Mouse (Mus musculus) forebrain, postnatal 0 days (tissue): ENCODE measurements around the gene Nfic. TPM values are rescaled to one million over a fixed set of nuclear protein-coding genes. Genes with fewer than 3 reads are reported as not detected.
A peak's percentile ranks its signal among the peaks of the same experiment; 100 is the strongest.

Experiments used
- ATAC-seq: fragments of 200-750 bp; cut with Nextera tagmentation; 2 replicates; pipeline ENCODE4 v1.8.0; 2017; ENCODE audit warnings: mild to moderate bottlenecking, moderate library complexity
- DNase-seq: peaks from one replicate; pipeline ENCODE4 v3.0.0-alpha.2; 2015
- H3K27ac ChIP-seq: fragments of 300-500 bp; sonication (generic); 2 replicates; pipeline ENCODE4 v1.5.1; 2014; ENCODE audit warnings: low read depth, mild to moderate bottlenecking, antibody characterized with exemption, low read length, moderate library complexity, mixed read lengths
- H3K27me3 ChIP-seq: fragments of 300-500 bp; sonication (generic); 2 replicates; pipeline ENCODE4 v1.6.1; 2014; ENCODE audit warnings: mild to moderate bottlenecking, low read length, mixed read lengths; ENCODE audit not compliant: insufficient read depth
- H3K36me3 ChIP-seq: fragments of 300-500 bp; sonication (generic); 2 replicates; pipeline ENCODE4 v1.6.1; 2014; ENCODE audit warnings: mild to moderate bottlenecking, moderate library complexity; ENCODE audit not compliant: insufficient read depth
- H3K4me1 ChIP-seq: fragments of 300-500 bp; sonication (generic); 2 replicates; pipeline ENCODE4 v1.6.1; 2014; ENCODE audit warnings: antibody characterized with exemption; ENCODE audit not compliant: insufficient read depth
- H3K4me2 ChIP-seq: fragments of 300-500 bp; sonication (generic); 2 replicates; pipeline ENCODE4 v1.6.1; 2014; ENCODE audit warnings: low read depth, mild to moderate bottlenecking, moderate library complexity
- H3K4me3 ChIP-seq: fragments of 300-500 bp; sonication (generic); 2 replicates; pipeline ENCODE4 v1.5.1; 2014; ENCODE audit warnings: low read depth, low read length, mixed read lengths
- H3K9ac ChIP-seq: fragments of 300-500 bp; sonication (generic); 2 replicates; pipeline ENCODE4 v1.6.1; 2014; ENCODE audit warnings: mild to moderate bottlenecking
- H3K9me3 ChIP-seq: fragments of 300-500 bp; sonication (generic); 2 replicates; pipeline ENCODE4 v1.6.1; 2016; ENCODE audit warnings: low read length
- CTCF ChIP-seq: sonication (generic); IDR thresholded peaks from 2 replicates; pipeline ENCODE4 v1.5.1; 2016; ENCODE audit warnings: antibody characterized with exemption, control low read depth, low read depth
- WGBS: fragments of 180-500 bp; shearing (Covaris S2); extraction: QIAGEN DNeasy Blood & Tissue Kit; methylation state at CpG from one replicate; pipeline ENCODE4 v1.1.7; 2014; 5-methylcytosine and 5-hydroxymethylcytosine counted together
- polyA plus RNA-seq: library from polyadenylated mRNA; unstranded; fragments of >200 nt; fragmentation: Nextera tagmentation; extraction: Ambion mirVana; gene quantifications from 2 replicates; pipeline ENCODE4 v1.2.1, GENCODE M21; 2015
- total RNA-seq: library from RNA; depleted of rRNA; stranded (reverse); fragments of >200 nt; gene quantifications from 2 replicates; pipeline ENCODE4 v1.2.3, GENCODE M21; 2014

The Nfic gene
- total and polyA plus RNA-seq, 2 experiments from 2014 or later: 14.5 to 23.1 TPM

DNA sequence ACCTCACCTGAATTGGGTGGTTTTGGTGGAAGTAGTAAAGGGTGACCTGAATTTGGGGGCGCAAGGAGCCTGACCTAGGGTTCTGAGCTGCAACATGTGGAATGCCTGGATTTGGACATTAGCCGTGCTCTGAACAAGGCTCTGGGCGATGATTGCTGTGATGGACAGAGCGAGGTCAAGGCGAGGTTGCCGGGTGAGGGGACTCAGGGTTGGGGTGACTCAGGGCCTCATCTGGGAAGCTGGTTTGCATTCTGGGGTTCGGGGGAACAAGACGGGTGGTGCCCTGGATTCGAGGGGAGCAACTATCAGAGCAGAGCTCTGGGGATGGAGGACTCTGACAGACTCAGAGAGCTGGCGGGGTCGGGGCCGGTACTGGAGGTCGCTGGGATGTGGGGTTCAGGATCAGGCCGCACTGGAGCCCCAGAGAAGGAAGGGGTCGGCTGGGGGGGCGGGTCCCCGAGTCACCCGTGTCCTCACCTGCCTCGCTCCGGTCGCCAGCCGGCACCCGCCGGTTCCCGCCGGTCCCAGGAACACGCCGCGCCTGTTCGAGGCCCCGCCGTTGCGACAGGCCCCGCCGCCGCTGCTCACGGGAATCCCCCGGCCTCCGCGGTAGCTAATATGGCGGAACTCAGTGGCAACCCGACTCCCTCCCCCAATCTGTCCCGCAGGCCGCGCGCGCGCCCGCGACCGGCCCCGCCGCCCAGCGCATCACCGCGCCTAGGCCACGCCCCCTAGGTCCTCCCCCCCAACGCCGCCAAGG is 77.5 kb downstream of the Nfic start, which contains the start of gene Fzr1:
Gene Fzr1, minus strand, starts transcription at position 724 of the 760 bp plus-strand sequence.
- Histone ChIP-seq H3K9me3 (no peaks in the 10 kb centered on the region), H3K36me3 (peaks cover 18% of the 10 kb centered on the region; the same call in 1 of the 2 replicates)
- 2% methylated on average over 57 of the region's 59 CpGs for WGBS

DNA sequence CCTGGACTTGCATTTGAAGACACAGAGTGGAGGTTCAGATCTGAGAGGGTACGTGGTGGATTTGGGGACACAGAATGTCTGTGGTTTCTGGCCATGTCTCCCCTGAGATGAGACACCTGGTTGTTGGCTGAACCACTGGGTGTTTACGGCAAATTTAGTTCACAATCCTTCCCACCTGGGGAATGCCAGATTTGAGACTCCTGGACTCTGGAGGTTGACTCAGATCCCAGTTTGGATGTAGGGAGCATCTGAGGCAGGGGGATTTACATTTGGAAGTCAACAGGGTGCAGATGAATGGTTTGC is 78.1 kb downstream of the Nfic start:
- H3K27ac ChIP-seq: peak overlapping the region; percentile 87; the same call in 1 of the 2 replicates
- H3K9me3 ChIP-seq: no peaks in the 10 kb centered on the region
- no peaks in the 10 kb centered on the region for H3K27me3 ChIP-seq
- DNase-seq: no peak
- H3K4me1 ChIP-seq: peaks cover 22% of the 10 kb centered on the region
- peak overlapping the region; percentile 81 for H3K9ac ChIP-seq
- 61% methylated on average over 2 of the region's 2 CpGs for WGBS
- ATAC-seq: no peak
- peak overlapping the region; percentile 71 for H3K4me3 ChIP-seq
- peak overlapping the region; percentile 92 for H3K4me2 ChIP-seq
- no peak for TF ChIP-seq CTCF
- peaks cover 24% of the 10 kb centered on the region; the same call in 1 of the 2 replicates for H3K36me3 ChIP-seq

More for the DNA sequence above, 77.5 kb downstream of the Nfic start, which contains the start of gene Fzr1:
- DNase-seq (no peak), ATAC-seq (no peak)
- peak within 1 kb of the TSS; percentile 87 for H3K27ac ChIP-seq
- no peaks in the 10 kb centered on the region for H3K27me3 ChIP-seq
- no peak for TF ChIP-seq CTCF
- peaks cover 22% of the 10 kb centered on the region for H3K4me1 ChIP-seq
- H3K4me2 ChIP-seq: peak within 1 kb of the TSS; percentile 92
- H3K9ac ChIP-seq: peak within 1 kb of the TSS; percentile 81
- H3K4me3 ChIP-seq: peak within 1 kb of the TSS; percentile 71

DNA sequence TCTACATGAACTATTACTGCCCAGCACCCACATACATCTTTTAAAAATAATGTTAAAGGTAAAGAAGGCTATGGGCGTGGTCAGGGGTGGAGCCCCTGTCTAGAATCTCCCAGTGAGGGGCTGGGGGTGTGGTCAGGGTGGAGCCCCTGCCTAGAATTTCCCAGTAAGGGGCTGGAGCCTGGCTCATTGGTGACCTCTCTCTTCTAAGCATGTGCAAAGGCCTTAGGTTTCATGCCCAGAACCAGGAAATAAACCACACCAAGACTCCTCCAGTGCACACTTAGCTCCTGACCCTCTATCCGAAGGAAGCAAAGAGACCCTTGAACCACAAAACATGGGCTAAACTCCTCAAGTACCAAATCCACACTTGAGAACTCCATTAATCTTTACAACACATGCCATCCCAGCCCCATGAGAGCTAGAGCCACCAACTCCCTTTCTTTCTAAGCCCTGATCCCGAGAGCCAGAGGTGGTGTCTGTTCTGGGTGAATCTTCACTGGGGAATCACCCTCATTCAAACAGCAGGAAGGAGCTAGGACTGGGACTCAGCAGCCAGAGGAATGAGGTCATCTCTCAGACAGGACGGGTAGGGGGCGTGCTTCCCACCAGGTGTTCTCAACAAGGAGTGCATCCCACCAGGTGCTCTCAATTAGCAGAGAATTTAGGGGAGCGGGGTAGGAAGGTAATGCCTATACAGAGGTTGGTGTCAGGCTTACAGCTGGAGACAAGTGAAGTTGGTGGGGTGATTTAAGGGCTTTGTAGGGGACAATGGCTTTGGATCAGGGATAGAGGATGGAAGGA is 78.7 kb downstream of the Nfic start:
- TF ChIP-seq CTCF: 0 out of 2 replicates have a peak, but pooled peaks have one; percentile 28
- Histone ChIP-seq H3K36me3 (peaks cover 24% of the 10 kb centered on the region; the same call in 1 of the 2 replicates), H3K4me2 (peak overlapping the region; percentile 92), H3K4me1 (peaks cover 22% of the 10 kb centered on the region), H3K9me3 (no peaks in the 10 kb centered on the region), H3K4me3 (peak overlapping the region; percentile 71), H3K27me3 (no peaks in the 10 kb centered on the region), H3K27ac (no peak overlapping the region), H3K9ac (peak overlapping the region; percentile 28; the same call in 1 of the 2 replicates)
- ATAC-seq (no peak), DNase-seq (no peak)
- 40% methylated on average over 6 of the region's 6 CpGs for WGBS

DNA sequence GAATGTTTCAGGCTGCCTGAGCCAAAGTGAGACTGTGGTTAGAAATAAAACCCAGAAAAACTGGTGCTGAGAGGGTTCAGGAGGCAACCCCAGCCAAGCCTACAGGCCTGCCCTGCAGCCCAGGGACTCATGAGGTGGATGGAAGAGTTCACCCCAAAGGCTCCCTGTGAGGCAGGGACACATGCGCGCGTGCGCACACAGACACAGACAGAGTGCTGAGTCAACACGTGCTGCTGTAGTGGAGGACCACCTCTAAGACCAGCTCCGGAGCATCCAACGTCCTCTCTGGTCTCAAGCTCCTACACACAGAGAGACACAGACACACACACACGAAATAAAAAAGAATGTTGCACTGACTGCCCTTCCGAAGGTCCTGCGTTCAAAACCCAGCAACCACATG is 80.1 kb downstream of the Nfic start:
- 91% methylated on average over 10 of the region's 10 CpGs for WGBS
- H3K9ac ChIP-seq: no peak overlapping the region
- TF ChIP-seq CTCF: no peak
- no peaks in the 10 kb centered on the region for H3K9me3 ChIP-seq
- ATAC-seq (no peak), DNase-seq (no peak)
- no peak overlapping the region for H3K27ac ChIP-seq
- no peak overlapping the region for H3K4me2 ChIP-seq
- H3K4me1 ChIP-seq: peaks cover 22% of the 10 kb centered on the region
- no peak overlapping the region for H3K4me3 ChIP-seq
- H3K36me3 ChIP-seq: peaks cover 38% of the 10 kb centered on the region
- H3K27me3 ChIP-seq: no peaks in the 10 kb centered on the region

DNA sequence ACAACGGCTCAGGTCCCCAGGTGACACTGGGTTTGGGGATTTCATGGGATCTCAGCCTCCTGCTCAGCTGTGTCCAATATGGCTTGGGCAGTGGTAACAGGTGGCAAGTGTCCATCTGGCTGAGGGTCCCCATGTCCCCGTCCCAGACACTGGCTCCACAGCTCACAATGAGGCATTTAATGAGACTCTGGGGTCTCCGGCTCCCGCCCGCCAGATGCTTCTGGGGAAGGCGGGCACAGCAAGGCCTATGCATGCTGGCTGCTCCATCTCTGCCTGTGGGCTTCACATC is 88.3 kb downstream of the Nfic start:
- DNase-seq (no peak), ATAC-seq (no peak)
- Histone ChIP-seq H3K4me1 (0 out of 2 replicates have a peak, but pooled peaks cover 4% of the 10 kb centered on the region), H3K27ac (no peak overlapping the region), H3K36me3 (peaks cover 63% of the 10 kb centered on the region), H3K4me3 (no peak overlapping the region), H3K9ac (no peak overlapping the region), H3K4me2 (no peak overlapping the region), H3K9me3 (no peaks in the 10 kb centered on the region), H3K27me3 (0 out of 2 replicates have a peak, but pooled peaks cover 7% of the 10 kb centered on the region)
- 73% methylated on average over 6 of the region's 6 CpGs for WGBS
- TF ChIP-seq CTCF: no peak

DNA sequence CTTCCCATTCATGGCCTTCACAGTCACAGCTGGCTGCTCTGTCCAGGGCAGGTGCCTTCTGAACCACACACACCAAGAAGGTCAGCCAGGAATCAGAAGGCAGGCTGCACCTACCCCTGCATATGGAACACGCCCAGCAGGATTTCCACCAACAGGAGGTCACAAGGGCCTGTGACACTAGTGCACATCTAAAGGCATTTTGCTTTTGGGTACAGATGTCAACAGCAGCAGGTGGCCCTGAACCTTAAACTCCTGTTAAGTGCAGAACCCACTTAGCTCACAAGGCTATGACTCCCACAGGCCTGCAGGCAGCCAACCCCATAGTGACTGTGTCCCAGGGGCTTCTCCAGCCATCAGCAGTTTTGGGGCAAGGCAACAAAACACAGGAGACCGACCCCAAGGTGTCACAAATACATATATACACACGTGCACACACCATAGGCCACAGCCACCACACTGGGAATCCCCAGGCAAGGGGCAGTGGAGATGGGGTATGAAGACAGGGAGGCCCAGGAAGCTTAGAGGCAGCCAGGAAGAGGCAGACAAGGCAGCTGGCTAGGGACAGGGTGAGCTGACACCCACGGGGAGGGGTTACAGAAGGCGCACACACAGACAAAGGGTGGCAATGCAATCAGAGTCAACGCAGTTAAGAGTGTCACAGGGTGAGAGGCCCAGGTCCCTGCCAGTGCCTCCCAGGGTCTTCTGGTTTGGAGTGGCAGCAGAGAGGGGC is 88.8 kb downstream of the Nfic start:
- H3K27ac ChIP-seq: no peak overlapping the region
- peaks cover 61% of the 10 kb centered on the region for H3K36me3 ChIP-seq
- TF ChIP-seq CTCF: no peak
- H3K4me2 ChIP-seq: no peak overlapping the region
- 0 out of 2 replicates have a peak, but pooled peaks cover 7% of the 10 kb centered on the region for H3K27me3 ChIP-seq
- no peaks in the 10 kb centered on the region for H3K9me3 ChIP-seq
- DNase-seq: no peak
- H3K4me3 ChIP-seq: no peak overlapping the region
- no peak overlapping the region for H3K9ac ChIP-seq
- H3K4me1 ChIP-seq: 0 out of 2 replicates have a peak, but pooled peaks cover 4% of the 10 kb centered on the region
- ATAC-seq: no peak
- WGBS: 80% methylated on average over 6 of the region's 6 CpGs
